Mouse (Mus musculus) lung, postnatal 0 days (tissue): ENCODE results near the gene Nrp2. TPM values are rescaled to one million over a fixed set of nuclear protein-coding genes. Genes with fewer than 3 reads are reported as not detected.

Experiments used
- ATAC-seq: fragments of 200-750 bp; cut with Nextera tagmentation; 2 replicates; pipeline ENCODE4 v1.8.0; 2017; ENCODE audit warnings: moderate library complexity
- DNase-seq: peaks from one replicate; pipeline ENCODE4 v3.0.0-alpha.2; 2016; ENCODE audit warnings: low spot score
- H3K27ac ChIP-seq: fragments of 300-500 bp; sonication (generic); 2 replicates; pipeline ENCODE4 v1.5.1; 2014; ENCODE audit warnings: antibody characterized with exemption, mild to moderate bottlenecking, low read length, mixed read lengths
- H3K27me3 ChIP-seq: fragments of 300-500 bp; sonication (generic); replicated peaks from 2 replicates; pipeline ENCODE4 v1.6.1; 2014; ENCODE audit warnings: low read length, mixed read lengths; ENCODE audit not compliant: insufficient read depth
- H3K36me3 ChIP-seq: fragments of 300-500 bp; sonication (generic); 2 replicates; pipeline ENCODE4 v1.6.1; 2014; ENCODE audit warnings: low read length, mixed read lengths; ENCODE audit not compliant: insufficient read depth
- H3K4me1 ChIP-seq: fragments of 300-500 bp; sonication (generic); 2 replicates; pipeline ENCODE4 v1.6.1; 2014; ENCODE audit warnings: antibody characterized with exemption, low read depth, low read length, mixed read lengths; ENCODE audit not compliant: insufficient read depth
- H3K4me2 ChIP-seq: fragments of 300-500 bp; sonication (generic); replicated peaks from 2 replicates; pipeline ENCODE4 v1.6.1; 2014; ENCODE audit warnings: low read depth, mild to moderate bottlenecking, low read length, moderate library complexity, mixed read lengths
- H3K4me3 ChIP-seq: fragments of 300-500 bp; sonication (generic); 2 replicates; pipeline ENCODE4 v1.5.1; 2014; ENCODE audit warnings: low read depth, low read length
- H3K9ac ChIP-seq: fragments of 300-500 bp; sonication (generic); replicated peaks from 2 replicates; pipeline ENCODE4 v1.6.1; 2014; ENCODE audit warnings: low read depth, mild to moderate bottlenecking
- H3K9me3 ChIP-seq: fragments of 300-500 bp; sonication (generic); 2 replicates; pipeline ENCODE4 v1.6.1; 2016; ENCODE audit warnings: low read length, mixed read lengths
- CTCF ChIP-seq: IDR thresholded peaks from 2 replicates; pipeline ENCODE4 v1.5.1; 2016; ENCODE audit warnings: antibody characterized with exemption, mild to moderate bottlenecking
- EP300 ChIP-seq: IDR thresholded peaks from 2 replicates; pipeline ENCODE4 v1.6.1; 2016; ENCODE audit warnings: antibody characterized with exemption, mild to moderate bottlenecking, control low read depth
- WGBS: fragments of 180-500 bp; shearing (Covaris S2); extraction: QIAGEN DNeasy Blood & Tissue Kit; methylation state at CpG from one replicate; pipeline ENCODE4 v1.1.7; 2014; 5-methylcytosine and 5-hydroxymethylcytosine counted together
- polyA plus RNA-seq: library from polyadenylated mRNA; unstranded; fragments of >200 nt; fragmentation: Nextera tagmentation; extraction: Ambion mirVana; gene quantifications from 2 replicates; pipeline ENCODE4 v1.2.1, GENCODE M21; 2015

The Nrp2 gene
- polyA plus RNA-seq, 1 experiment from 2014 or later, result 14.0 TPM

DNA sequence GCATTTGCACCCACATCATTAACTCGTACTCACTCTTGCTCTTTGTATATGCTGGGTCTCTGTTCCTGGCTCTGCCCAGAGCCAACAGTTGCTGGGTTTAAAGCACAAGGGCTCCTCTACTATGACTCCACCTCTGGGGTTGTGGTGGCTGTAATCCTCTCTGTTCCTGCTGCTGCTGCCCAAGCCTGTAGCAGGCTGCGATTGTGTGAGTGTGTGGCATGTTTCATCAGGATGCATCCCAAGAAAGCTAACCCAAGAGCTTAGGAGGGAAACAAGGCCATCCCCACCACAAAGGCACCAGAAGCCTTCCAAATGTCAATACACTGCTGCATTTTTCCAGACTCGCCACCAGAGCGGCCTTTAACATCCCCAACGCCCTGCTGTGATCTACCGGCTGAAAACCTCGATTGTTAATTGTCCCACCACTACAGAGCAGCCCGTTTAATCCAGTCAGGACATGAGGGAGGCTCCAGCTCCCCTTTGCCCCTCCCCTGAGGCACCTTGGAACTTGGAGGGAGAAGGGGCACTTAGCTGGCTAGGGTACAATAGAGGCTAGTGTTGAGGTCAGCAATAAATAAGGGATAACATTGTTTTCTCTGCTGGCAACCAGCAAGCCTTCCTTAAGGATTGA lies 40.1 kb downstream of the Nrp2 start:
- WGBS, result 40% methylated on average over 8 of the region's 8 CpGs
- ATAC-seq, result no peak

DNA sequence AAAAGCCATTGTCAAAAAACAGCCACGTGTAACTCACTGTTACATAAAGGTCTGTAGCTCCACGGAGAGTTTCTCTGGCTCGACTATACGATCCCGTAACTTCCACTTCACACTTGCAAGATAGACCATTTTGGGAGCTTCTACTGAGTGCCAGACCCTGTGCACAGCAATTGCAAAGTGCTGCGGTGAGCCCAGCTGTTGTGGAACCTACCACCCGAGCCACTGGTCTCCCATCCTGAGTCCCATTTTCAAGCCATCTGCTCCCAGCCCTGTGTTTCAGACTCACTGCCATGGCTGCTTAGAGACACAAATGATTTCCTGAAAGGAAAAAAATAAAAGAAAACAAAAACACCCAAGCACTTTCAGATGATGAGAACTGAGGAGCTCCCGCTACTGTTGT lies 42.8 kb downstream of the Nrp2 start:
- no peak for ATAC-seq
- TF ChIP-seq EP300 (no peak), CTCF (no peak)
- Histone ChIP-seq H3K4me1 (no peaks in the 10 kb centered on the region), H3K9ac (no peak overlapping the region), H3K36me3 (peaks cover 21% of the 10 kb centered on the region), H3K4me3 (no peak overlapping the region), H3K27me3 (no peaks in the 10 kb centered on the region), H3K9me3 (no peaks in the 10 kb centered on the region), H3K27ac (no peak overlapping the region), H3K4me2 (no peak overlapping the region)
- WGBS, result 95% methylated on average over 8 of the region's 8 CpGs
- DNase-seq, result no peak

More for the DNA sequence above, 40.1 kb downstream of the Nrp2 start:
- H3K9me3 ChIP-seq, result no peaks in the 10 kb centered on the region
- no peak for DNase-seq
- no peak overlapping the region for H3K4me3 ChIP-seq
- H3K4me2 ChIP-seq, result no peak overlapping the region
- H3K27me3 ChIP-seq, result no peaks in the 10 kb centered on the region
- peaks cover 19% of the 10 kb centered on the region for H3K36me3 ChIP-seq
- H3K27ac ChIP-seq, result no peak overlapping the region
- no peak overlapping the region for H3K9ac ChIP-seq
- H3K4me1 ChIP-seq, result no peaks in the 10 kb centered on the region
- TF ChIP-seq CTCF (no peak), EP300 (no peak)

DNA sequence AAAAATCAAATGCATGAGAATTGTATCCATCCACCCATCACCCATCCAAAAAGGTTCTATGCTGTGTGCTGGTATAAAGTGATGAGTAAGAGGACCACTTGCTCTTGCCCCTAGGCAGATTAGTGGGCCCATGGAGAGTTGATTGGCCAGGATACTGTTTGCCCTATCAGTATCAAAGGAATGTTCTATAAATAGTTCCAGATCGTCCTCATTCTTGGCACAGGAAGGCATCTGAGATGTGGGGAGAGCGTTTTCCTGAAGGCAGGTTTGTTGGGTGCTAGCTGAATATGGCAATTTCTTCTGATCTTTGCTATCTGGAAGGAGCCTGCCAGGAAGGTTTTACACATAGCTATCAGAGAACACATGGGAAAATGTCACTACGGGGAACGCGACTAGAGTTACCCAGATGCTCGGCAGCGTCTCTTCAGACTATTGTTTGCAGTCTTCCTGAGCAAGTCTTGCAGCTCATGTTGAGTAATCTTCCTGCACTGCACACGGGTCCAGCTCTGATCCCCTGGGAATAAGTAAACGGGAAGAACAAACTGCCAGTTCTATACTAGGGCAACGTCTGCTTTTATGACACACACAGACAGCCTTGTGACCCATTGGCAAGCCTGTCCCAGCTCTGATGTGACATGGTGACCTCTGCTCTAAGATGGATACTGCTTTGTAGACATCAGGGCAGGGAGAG lies 44.5 kb downstream of the Nrp2 start:
- Histone ChIP-seq H3K4me1 (no peaks in the 10 kb centered on the region; the same call in 1 of the 2 replicates), H3K27ac (no peak overlapping the region), H3K9me3 (no peaks in the 10 kb centered on the region), H3K9ac (no peak overlapping the region), H3K4me3 (no peak overlapping the region), H3K36me3 (peaks cover 21% of the 10 kb centered on the region), H3K27me3 (no peaks in the 10 kb centered on the region), H3K4me2 (no peak overlapping the region)
- TF ChIP-seq EP300 (no peak), CTCF (no peak)
- peak; percentile 38 for ATAC-seq
- DNase-seq, result peak; percentile 33
- WGBS, result 27% methylated on average over 10 of the region's 10 CpGs

DNA sequence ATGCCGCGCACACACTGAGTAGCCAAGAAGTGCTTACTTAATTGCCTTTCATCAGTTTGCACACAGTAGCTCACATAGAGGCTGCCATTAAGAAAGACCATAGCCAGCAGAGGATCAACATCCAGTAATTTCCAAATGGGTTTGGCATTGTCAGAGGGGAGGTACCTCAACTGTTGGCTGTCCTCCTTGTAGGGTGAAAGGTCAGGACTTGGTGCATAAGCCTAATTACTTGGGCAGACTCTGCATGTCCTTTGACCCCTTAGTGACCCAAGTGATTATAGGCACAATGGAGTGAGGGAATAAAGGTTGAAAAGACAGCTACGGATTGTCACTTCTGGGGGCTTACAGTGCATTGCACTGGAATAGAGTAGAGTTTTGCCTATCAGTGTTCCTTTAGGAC lies 45.3 kb downstream of the Nrp2 start:
- no peak overlapping the region for H3K4me3 ChIP-seq
- ATAC-seq (no peak), DNase-seq (no peak)
- H3K9me3 ChIP-seq, result no peaks in the 10 kb centered on the region
- 79% methylated on average over 3 of the region's 3 CpGs for WGBS
- no peak overlapping the region for H3K9ac ChIP-seq
- TF ChIP-seq EP300 (no peak), CTCF (no peak)
- H3K4me2 ChIP-seq, result no peak overlapping the region
- no peaks in the 10 kb centered on the region; the same call in 1 of the 2 replicates for H3K4me1 ChIP-seq
- peaks cover 21% of the 10 kb centered on the region for H3K36me3 ChIP-seq
- no peak overlapping the region for H3K27ac ChIP-seq
- H3K27me3 ChIP-seq, result no peaks in the 10 kb centered on the region

DNA sequence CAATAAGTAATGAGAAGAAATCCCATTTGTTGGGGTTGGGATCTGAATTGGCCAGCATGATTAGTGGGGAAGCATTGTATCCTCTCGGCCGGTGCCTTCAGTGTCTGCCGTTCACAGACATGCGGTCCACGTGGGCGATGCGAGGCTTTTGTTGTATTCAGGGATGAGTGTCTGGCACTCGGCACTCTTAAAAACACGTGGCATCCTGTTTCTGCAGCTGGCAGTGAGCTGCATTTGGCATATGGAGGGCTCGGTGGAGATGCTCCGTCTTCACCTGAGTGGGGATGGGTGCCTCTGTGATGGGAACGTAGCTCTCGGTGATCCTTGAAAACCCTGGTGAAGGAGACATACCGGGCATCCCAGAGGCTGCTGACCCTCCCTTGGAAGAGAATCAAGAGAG lies 46.6 kb downstream of the Nrp2 start:
- no peak overlapping the region for H3K9ac ChIP-seq
- no peak overlapping the region for H3K4me3 ChIP-seq
- H3K4me2 ChIP-seq, result no peak overlapping the region
- no peaks in the 10 kb centered on the region for H3K9me3 ChIP-seq
- DNase-seq (no peak), ATAC-seq (no peak)
- no peak overlapping the region for H3K27ac ChIP-seq
- peaks cover 16% of the 10 kb centered on the region for H3K36me3 ChIP-seq
- TF ChIP-seq EP300, result no peak
- 93% methylated on average over 14 of the region's 14 CpGs for WGBS
- H3K4me1 ChIP-seq, result no peaks in the 10 kb centered on the region; the same call in 1 of the 2 replicates
- H3K27me3 ChIP-seq, result no peaks in the 10 kb centered on the region

DNA sequence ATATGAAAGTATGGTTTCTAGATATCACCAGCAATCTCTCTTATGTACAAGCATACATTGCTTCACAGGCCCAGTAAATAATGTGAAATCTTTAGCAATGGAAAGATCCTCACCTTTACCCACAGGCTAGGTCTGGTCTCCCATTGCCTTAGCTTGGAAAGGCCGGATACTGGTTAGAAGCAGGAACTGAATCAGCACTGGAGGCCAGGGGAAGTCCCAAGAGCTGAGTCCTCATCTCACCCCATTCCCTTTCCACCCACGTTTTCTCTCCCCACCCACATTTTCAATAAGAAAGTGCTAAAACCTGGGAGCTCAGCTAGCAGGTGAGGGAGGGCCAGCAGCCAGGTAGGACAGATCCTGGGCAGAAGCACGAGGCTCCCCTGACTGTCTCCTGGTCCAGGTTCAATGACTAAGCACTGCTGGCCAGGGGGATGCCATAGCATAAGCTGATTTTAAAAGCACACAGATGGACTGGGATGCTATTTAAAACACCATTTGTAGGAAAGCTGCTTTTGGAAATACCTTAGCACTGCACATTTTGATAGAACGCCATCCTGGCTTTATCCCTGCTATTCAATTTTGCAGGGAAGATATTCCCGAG lies 47.4 kb downstream of the Nrp2 start:
- Histone ChIP-seq H3K27ac (no peak overlapping the region), H3K36me3 (peaks cover 16% of the 10 kb centered on the region), H3K4me3 (no peak overlapping the region), H3K4me2 (no peak overlapping the region), H3K9me3 (no peaks in the 10 kb centered on the region), H3K9ac (no peak overlapping the region), H3K27me3 (no peaks in the 10 kb centered on the region), H3K4me1 (no peaks in the 10 kb centered on the region; the same call in 1 of the 2 replicates)
- TF ChIP-seq EP300 (no peak), CTCF (no peak)
- 71% methylated on average over 5 of the region's 5 CpGs for WGBS
- DNase-seq (no peak), ATAC-seq (no peak)
